Mouse (Mus musculus): ENCODE measurements at regions not wholly inside any gene's neighbourhood (a gene's known extent, or its start where the extent isn't known, plus 50 kb on each side); places are given as distances from the start of the nearest gene placed in this dataset.

DNA sequence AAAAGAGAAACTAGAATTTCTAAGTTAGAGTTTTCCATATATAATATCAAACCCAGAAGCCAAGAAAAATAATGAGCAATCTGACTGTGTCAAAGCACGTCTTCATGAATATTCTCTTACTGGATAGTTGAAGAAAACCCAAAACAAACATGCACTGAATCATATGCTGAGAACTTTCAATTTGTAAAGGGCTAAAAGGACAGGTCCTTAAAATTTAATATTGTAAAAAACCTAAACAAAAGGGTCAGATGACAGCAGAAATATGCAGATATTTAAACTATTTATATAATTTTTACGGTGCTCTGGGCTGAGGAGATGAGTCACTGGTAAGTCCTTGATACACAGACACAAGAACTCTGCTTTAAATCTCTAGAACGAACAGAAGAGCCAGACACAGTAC is 356.7 kb upstream of the Runx1 start:
- no peak for DNase-seq

DNA sequence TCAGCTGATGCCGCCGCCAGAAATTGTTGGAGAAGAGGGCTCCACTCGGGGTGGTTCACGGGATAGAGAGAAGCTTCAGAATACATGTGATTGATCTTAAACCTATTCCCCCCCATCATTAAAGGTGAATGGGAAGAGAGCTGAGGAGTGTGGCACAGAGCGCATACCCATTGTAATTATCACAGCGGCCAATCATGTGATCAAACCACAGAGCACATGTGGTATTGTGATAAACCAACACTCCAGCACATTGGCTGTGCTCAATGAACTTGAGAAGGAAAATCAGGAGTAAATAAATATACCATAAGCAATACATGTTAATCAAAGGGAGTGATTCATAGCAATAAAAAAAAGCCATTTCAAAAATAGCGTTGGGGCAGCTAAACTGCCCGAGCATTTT is 355.5 kb upstream of the Runx1 start:
- DNase-seq = no peak

DNA sequence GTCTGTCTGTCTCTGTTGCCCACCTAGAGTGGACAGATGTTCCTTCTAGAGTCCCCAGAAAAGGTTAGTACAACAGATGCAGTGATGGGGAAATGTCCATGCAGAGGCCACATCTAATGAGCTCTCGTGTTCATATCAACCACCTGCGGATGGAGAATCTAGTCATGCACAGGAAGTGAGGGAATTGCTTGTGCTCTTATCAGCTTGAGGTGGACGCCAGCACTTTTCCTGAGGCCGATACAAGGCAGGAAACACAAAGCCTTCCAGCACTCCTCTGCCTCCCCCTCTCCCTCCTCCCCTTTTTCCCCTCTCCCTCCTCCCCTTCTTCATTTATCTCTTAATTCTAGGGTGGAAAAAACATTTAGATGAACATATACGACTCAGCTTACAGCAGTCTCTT is 354.3 kb upstream of the Runx1 start:
- no peak for DNase-seq

DNA sequence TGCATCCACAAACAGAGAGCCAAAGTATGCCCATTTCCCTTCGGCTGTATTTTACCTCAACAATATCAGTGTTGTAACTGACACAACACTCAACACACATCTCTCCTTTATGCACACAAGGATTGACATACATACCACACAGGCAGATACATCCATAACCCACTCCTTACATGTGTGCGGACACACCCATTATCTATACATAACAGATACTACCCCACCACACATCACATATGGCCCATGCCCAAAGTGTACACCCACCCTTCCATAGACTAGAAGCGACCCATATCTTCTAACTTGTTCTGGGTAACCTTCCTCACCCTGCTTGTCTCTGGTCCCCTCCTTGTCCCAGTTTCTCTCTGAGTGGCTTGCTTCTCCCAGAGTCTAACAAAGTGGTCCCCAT is 340.7 kb upstream of the Runx1 start:
- DNase-seq = no peak

DNA sequence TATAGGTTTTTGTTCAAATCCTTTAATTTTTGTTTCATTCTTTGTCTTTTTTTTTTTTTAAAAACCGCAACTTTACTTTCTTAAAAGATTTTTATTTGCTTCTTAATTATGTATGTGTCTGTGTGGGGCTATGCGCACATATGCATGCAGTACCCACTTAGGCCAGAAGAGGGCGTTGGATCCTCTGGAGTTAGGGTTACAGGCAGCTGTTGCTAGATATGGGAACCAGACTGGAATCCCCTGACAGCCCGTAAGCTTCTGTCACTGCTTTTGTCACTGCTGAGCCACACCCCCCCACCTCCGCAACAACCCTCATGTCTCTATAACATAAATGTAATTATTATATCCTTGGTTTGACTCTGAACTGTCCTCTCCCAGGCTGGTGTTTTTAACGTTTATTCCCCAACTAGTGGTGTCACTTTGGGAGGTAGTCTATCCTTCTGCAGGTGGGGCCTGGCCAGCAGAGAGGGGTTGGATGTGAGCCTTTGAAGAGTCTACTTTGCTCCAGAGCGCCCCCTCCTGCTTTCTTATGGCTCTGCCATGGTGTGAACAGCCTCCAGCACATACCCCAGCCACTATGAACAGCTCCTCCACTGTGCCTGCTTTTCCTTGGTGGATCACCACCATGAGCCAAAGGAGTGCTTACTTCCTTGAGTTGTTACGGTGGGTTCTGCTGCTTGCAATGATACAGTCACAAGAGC is 332.7 kb upstream of the Runx1 start:
- no peak for DNase-seq

DNA sequence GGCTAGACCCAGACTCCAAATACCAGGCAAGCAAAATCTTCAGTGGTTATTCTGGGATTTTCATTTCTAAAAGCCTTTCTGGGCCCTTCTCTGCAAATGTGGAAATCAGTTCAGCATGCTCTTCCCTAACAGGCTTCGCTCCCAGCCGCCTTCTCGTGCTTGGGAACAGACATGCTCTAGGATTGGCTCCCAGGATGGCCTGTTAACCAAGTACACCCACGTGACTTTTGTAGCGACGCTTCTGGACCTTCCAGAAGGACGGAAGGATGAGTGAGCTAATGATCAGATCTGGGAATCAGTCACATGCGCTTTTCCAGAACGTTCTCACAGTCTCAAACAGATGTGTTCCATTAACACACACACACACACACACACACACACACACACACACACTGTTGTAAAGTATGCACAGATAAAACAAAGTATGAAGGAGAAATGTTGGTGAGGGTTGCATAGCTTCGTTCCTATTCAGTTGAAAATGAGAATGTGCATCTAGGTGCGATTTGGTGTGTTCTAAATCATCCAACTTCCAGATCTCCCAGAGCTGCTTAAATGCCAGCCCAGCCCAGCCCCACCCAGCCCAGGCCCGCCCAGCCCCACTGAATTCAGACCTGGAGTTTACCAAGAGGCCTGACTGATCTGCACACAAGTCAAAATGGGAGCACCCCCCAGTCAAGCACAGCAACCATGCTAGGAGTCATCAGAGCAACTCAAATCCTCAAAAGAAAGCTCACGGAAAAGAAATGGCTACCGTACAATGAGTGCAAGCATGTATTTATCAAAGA is 327.8 kb upstream of the Runx1 start:
- DNase-seq = no peak

DNA sequence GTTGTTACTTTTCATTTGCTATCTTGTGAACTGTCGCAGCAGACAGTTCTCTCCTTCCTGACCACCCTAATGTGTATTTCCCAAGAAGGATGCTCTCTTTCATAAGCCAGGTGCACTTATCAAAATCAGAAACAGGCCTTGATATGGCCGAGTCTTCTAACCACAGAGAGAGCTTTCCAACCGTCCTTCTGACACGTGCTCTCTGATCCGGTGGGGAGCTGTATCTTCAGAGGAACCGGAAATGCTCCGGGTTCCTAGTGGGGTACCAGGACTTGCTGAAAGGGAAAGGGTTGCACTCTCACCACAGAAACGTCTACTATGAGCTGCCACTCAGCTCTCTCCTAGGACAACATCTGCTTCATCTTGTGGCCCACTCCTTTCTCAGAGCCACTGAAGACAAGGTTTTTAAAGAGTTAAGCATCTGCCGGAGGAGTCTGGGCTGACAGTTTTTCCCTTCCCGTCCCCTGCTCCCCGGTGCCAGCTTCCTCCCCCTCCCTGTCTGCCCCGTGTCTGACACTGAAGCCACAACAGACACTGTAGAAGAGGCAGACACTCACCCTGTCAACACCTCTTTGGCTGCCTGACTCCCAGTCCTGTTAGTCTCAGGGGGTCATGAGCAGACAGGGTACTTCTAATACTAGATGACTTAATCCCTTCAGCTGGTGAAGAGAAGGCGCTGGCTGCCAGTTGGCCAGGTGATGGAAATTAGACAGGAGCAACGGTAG is 327.0 kb upstream of the Runx1 start:
- DNase-seq = no peak

DNA sequence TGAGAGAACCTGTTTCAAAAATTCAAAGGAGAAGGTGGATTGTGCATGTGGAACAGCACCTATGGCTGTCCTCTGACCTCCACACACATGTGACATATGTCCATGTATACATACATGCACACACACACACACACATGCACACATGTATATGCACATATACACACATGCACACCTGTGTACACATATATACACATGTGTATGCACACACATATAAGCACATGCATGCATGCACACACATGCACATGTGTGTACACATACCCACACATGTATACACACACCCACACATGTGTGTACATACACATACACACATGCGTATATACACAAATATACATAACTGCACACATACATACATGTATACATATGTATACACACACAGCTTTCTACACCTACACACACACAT is 326.1 kb upstream of the Runx1 start:
- DNase-seq = no peak

DNA sequence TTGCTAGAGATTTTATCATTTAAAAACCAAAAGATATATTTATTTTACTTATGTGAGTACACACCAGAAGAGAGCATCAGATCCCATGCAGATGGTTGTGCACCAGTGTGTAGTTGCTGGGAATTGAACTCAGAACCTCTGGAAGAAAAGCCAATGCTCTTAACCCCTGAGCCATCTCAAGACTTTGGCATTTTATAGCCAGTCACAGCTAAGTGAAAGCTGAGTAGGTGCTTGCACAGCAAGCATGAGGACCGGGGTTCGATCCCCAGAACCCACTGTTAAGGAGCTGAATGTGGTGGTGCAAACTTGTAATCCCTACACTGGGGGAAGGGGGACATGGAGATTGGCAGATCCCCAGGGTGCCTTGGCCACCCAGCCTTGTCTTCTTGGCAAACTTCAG is 325.7 kb upstream of the Runx1 start:
- no peak for DNase-seq

DNA sequence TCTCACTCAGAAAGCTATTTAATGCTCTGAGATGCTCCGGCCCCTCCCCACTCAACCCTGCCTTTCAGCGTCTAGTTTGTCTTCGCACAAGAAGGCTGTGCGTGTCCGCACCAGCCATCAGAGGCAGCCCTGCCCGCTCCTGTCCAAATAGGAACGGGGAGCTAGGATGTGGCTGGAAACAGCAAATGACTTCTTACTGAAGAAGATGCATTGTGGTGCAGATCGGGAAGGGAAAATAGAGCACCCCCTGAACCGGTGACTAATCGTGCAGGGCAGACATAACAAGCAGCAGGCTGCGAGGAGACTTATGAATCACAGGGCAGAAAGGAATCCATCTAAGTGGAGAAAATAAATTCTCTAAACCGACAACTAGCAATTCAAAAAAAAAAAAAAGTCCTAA is 324.5 kb upstream of the Runx1 start:
- no peak for DNase-seq

DNA sequence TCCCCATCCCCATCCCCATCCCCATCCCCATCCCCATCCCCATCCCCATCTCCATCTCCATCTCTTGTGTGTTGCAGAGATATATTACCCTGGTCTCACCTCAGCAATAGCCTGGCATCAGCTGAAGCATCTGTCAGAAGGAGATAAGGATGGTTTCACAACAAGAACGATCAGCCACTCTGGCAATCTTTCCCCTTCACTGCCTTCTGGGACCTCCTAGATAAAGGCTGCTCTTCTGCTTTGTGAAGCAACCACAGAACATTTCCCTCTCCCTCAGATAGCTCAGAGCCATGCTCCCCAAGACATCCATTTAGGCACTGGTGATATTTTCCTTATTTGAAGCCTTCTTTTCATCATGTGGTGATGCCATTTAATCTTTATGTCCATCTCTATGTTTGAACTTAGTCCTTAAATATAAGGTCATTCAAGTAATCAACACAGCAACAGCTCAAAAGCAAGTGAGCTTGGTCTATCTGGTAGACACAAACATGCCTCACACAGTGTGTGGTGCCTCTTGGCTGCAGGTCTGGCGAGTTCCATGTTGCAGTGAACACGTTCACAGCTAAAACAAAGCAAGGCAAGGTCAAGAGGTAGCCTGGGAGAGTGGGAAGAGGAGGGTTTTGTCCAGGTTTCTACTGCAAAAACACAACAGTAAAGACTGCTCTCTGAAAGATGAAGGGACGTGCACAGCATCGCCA is 321.7 kb upstream of the Runx1 start:
- DNase-seq = no peak

DNA sequence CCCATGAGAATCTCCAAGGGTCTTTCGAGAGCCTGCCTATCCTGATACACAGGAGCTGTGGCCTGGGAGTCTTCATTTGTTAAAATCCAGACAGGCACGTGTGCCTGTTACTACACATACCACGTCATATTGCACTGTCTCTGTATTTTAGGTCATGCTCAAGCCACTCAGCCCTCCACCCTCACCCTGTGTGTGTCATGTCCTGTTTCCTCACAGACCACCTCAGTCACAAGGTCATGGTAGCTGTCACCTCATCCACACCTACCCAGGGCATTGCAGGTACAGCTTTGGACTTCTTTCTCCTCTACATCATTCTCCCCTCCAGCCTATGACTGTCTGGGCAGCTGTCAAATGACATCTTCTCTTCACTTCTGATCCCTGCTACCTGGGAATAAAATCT is 320.9 kb upstream of the Runx1 start:
- no peak for DNase-seq

DNA sequence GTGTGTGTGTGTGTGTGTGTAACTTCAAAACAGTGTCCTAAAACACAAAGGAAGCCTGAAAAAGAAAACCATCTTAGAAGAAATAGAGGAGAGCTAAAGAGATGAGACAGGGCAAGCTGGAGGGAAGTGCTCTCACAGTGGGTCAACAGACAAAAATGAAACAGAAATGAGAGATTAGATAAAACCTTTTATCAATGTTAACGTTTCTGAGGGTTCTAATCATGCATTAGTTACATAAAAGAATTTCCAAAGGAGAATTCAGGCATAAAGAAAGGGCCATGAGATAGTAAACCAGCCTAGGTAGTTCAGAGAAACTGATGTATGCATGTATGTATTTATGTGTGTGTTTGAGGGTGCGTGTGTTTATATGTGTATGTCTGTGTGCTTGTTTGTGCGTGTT is 319.7 kb upstream of the Runx1 start:
- DNase-seq = no peak

DNA sequence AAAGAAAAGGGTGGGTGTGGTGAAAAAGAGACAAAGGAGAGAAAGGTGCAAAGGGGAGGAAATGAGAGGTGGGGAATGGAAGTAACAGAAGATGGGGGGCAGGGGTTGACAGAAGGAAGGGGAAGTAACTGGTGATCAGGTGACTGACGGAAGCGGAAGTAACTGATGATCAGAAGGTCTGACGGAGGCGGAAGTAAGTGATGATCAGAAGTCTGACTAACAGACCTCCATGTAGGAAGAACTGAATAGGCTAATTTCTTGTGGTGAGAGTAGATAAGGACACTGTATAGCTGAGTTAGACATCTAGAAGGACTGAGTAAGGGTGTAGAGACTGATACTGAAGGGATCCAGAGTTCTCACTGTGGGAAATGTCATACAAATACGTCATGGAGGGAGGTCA is 318.1 kb upstream of the Runx1 start:
- DNase-seq = no peak

DNA sequence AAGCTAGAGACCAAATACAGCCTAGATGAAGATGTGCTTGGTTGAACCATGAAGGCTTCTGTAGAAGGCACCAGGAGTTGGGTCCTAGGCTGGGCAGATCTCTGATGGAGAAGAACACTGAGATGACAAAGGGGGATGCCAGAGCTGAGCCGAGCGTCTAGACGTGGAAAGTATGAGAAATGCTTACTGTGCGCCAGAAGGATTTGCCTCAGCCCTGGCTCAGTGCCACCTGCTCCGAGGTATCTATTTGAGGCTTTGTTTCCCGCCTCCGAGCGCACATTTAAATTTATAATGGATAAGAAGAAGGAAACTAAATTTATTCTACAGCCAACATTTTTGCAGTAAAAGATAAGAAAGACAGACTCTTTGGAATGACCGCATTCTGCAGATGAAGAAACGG is 317.2 kb upstream of the Runx1 start:
- peak; percentile 20 to 27 for DNase-seq

DNA sequence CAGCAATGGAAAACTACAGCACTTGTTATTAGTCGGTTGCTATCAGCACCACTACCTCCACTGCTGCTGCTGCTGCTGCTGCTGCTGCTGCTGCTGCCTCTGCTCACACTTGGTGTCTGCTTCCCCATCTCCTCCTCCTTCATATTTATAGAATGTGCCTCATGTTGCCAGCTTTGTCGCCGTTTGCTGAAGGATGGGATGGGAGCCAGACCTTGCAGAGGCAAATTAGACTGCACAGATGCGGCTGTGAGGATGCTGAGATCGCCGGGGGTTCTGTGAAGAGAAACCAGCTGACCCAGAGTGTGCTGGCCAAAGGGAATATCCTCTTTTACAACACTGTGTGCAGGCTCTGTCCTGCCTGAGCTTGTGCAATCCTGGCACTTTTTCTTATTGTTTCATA is 316.0 kb upstream of the Runx1 start:
- no peak for DNase-seq

DNA sequence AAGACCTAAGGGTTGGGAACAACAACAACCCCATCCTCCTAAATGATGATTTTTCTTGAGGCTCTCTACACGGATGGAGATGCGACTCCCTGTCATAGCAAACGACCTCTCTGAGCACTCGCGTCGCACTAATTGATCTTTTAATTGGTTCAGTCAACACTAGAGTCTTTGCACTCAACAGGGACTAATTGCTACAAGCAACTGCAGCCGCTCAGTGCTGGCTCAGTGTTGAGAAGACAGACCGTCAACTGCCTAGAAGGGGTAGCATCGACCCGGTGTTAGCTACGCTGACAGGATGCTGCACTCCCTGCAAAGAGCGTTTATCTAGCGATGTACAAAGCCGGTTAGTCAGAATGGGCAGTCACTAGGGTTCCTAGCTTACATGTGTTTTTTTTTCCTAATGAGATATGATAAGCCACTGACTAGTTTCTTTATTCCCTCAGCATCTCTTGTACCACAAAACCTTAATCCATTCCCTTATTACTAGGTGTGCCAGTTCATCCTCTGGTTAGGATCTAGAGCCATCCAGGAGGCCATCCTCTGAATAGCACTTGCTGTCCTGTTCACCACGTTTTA is 314.7 kb upstream of the Runx1 start:
- DNase-seq = no peak

DNA sequence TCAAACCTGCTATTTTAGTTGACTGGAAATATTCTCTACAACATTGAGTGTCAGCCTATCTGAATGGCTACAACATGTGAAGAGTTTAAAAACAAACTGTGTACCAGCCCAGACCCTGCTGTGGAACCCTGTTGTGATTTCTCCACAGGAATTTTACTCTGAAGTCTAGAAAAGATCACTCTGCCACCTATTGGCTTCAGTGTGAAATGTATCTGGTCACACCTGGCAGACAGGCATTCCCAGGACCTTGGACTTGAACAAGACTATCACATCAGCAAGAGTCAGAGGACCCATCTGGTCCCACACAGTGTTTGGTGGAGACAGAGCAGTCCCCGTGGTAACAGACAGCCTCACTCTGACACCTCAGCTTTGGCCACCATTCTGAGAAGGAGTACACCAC is 311.3 kb upstream of the Runx1 start:
- DNase-seq = no peak

DNA sequence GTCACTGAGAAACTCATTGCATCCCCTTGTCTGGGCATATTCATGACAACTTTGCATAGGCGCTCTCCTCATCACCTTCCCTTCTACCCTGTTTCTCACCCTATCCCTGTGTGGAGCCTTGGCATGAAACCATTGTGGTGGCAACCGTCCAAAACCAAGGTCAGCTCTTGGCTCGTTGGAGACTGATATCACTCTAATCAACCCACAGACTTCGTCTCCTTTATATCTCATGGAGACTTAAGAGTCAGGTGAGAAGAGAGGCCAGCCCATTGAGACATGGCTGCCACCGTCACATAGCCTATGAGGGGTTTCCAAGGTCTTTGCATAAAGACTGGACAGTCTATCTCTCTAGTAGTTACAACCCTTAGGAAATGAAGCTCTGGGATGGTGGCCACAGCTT is 305.5 kb upstream of the Runx1 start:
- DNase-seq = no peak

DNA sequence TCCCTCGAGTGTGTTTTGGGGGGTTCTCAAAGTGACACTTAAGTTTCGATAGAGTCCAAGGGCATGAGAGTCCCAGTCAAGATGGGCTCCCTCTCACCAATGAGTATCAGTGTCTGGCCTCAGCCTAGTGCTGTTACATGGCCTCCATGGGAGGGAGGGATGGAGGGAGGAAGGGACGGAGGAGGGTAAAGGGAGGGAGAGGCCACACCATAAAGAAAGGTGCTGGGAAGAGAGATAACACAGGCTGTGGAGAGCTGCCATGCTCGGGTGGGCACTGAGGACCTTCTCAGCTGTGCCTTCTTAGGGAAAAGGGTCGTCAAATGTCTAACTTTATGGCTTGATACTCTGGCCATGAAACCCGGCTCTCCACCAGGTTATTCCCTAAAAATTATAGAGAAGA is 304.7 kb upstream of the Runx1 start:
- DNase-seq = no peak

DNA sequence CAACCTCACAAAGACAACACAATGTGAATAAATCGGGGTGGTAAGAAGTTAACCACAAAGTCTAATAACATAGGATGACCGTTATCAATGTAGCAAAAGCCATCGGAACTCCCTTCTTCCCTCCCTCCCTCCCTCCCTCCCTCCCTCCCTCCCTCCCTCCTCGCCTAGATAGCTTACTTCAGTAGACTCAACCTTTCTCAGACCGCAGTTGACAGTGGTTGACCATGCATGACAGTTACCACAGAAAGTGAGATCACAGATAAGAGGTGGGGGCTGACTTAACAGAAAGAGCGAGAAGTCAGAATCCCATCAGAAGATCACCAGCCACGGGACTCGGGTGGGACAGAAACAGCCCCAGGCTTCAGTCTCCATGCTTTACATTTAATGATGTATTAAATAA is 297.8 kb upstream of the Runx1 start:
- no peak for DNase-seq

DNA sequence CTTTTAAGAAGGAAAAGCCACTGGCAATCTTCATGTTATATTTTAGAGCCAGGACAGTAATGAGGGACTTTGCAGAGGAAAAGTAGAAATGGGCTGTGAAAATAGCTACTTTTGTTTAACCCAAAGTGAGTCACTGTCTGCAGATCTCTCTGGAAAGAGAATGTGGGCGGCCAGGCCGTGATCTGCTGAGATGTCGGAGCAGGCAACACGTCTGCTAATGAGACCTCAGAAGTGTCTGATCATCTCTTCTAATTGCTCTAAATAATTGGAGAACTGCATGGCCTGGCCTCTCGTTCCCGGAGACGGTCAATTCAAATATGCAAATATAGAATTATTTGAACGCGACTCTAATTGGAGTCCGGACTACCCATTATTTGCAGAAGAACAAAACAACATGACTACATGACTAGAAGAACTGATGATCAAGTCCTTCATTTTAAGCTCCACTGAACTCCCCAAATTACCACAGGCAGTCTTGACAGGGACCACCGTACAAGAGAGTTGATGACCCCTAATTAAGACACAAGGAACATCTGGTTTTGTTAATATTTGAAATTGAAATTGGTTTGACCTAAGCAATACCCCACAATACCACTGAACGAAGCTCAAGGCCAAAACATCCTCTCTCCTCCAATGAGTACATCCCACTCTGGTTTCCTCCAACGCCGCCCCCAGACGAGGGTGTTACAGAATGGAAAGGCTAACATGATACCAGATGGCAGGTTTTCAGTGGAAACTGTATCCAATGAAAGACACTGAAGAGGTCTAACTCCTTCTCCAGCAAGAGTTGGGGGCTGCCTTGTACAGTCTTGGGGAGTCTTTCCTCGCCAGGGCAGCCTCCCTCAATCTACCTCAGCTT is 290.4 kb upstream of the Runx1 start:
- no peak for DNase-seq
